Mouse (Mus musculus): ENCODE measurements at regions not wholly inside any gene's neighbourhood (a gene's known extent, or its start where the extent isn't known, plus 50 kb on each side); places are given as distances from the start of the nearest gene placed in this dataset.
A peak's percentile ranks its signal among the peaks of the same experiment; 100 is the strongest.

- DNase-seq (ENCODE audit: low spot score), result no peak
Measured at GRCm38 (mm10) chrX:38710660-38711264, 61.7 kb upstream of the 6030498E09Rik start.

GRCm38 (mm10) chrX:38711442-38712258 is 60.8 kb upstream of the 6030498E09Rik start:
- DNase-seq (ENCODE audit: low spot score), result peak; percentile 44

Measured in ovary, adult 18-20 months (tissue).